Mouse (Mus musculus) hindbrain, postnatal 0 days (tissue): Measurements from ENCODE around the gene Rara. TPM values are rescaled to one million over a fixed set of nuclear protein-coding genes. Genes with fewer than 3 reads are reported as not detected.
A peak's percentile ranks its signal among the peaks of the same experiment; 100 is the strongest.
"Not testable (repeated sequence)": the region's sequence is repeated elsewhere in the genome, so short reads cannot be mapped to it uniquely, and the experiment has no call there.

ENCODE experiments used
- ATAC-seq: fragments of 200-750 bp; cut with Nextera tagmentation; 2 replicates; pipeline ENCODE4 v1.8.0; 2017; ENCODE audit warnings: mild to moderate bottlenecking, moderate TSS enrichment, moderate library complexity
- DNase-seq: peaks from one replicate; pipeline ENCODE4 v3.0.0-alpha.2; 2015; ENCODE audit warnings: low spot score
- H3K27ac ChIP-seq: fragments of 300-500 bp; sonication (generic); 2 replicates; pipeline ENCODE4 v1.5.1; 2014; ENCODE audit warnings: mild to moderate bottlenecking
- H3K27me3 ChIP-seq: fragments of 300-500 bp; sonication (generic); 2 replicates; pipeline ENCODE4 v1.6.1; 2014; ENCODE audit warnings: low read length, mixed read lengths; ENCODE audit not compliant: insufficient read depth
- H3K36me3 ChIP-seq: fragments of 300-500 bp; sonication (generic); 2 replicates; pipeline ENCODE4 v1.6.1; 2014; ENCODE audit warnings: low read length, mixed read lengths; ENCODE audit not compliant: insufficient read depth
- H3K4me1 ChIP-seq: fragments of 300-500 bp; sonication (generic); 2 replicates; pipeline ENCODE4 v1.6.1; 2014; ENCODE audit warnings: antibody characterized with exemption, low read length, mixed read lengths; ENCODE audit not compliant: insufficient read depth
- H3K4me2 ChIP-seq: fragments of 300-500 bp; sonication (generic); 2 replicates; pipeline ENCODE4 v1.6.1; 2014; ENCODE audit warnings: low read depth, mild to moderate bottlenecking, low read length, moderate library complexity, mixed read lengths
- H3K4me3 ChIP-seq: fragments of 300-500 bp; sonication (generic); 2 replicates; pipeline ENCODE4 v1.5.1; 2014; ENCODE audit warnings: low read length
- H3K9ac ChIP-seq: fragments of 300-500 bp; sonication (generic); replicated peaks from 2 replicates; pipeline ENCODE4 v1.6.1; 2014; ENCODE audit warnings: mild to moderate bottlenecking, low read length, moderate library complexity, mixed read lengths
- H3K9me3 ChIP-seq: fragments of 300-500 bp; sonication (generic); 2 replicates; pipeline ENCODE4 v1.6.1; 2016; ENCODE audit warnings: low read length, mixed read lengths
- CTCF ChIP-seq: IDR thresholded peaks from 2 replicates; pipeline ENCODE4 v1.5.1; 2016; ENCODE audit warnings: antibody characterized with exemption, control low read depth, low read depth
- WGBS: fragments of 180-500 bp; shearing (Covaris S2); extraction: QIAGEN DNeasy Blood & Tissue Kit; methylation state at CpG from one replicate; pipeline ENCODE4 v1.1.7; 2014; 5-methylcytosine and 5-hydroxymethylcytosine counted together
- polyA plus RNA-seq: library from polyadenylated mRNA; unstranded; fragments of >200 nt; fragmentation: Nextera tagmentation; extraction: Ambion mirVana; gene quantifications from 2 replicates; pipeline ENCODE4 v1.2.1, GENCODE M21; 2015
- total RNA-seq: library from RNA; depleted of rRNA; stranded (reverse); fragments of >200 nt; gene quantifications from 2 replicates; pipeline ENCODE4 v1.2.3, GENCODE M21; 2014

Gene Rara
- total and polyA plus RNA-seq, 2 experiments from 2014 or later: 9.5 to 19.2 TPM

DNA sequence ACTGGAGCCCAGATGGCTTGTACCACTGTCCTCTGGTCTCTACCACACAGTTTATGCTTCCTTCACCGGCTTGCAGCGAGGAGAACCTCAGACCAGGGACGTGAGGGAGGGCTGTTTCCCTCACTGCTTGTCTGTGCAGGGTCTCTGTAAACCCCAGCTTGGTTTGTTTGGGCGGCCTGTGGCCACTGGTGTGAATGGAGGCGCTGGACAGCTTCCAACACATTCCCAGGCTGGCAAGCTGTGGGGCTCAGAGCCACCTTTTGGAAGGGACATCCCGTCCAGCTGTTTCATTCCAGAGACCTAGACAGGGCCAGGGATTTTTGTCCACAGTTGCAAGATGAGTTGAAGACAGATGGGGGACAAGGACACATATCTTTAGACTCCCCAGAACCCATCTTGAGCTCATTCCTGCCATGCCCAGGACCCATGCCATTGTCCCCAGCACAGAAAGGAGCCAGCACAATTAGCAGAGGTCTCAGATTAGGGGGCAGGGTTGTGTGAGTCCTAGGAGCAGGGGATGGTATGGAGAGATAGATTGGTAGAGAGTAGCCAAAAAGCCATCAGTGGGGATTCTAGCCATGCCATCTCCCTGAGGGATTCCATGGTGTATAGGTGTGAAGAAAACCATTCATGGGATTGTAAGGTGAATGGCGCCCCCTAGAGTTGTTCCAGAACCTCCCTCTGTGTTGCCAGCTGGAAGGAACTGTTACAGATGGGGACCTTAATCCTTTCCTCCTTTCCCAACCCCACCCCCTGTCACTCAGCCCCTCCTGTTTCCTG is 4.1 kb downstream of the Rara start:
- peaks cover 50% of the 10 kb centered on the region for H3K4me1 ChIP-seq
- DNase-seq (peak; percentile 57), ATAC-seq (no peak)
- 19% methylated on average over 7 of the region's 7 CpGs for WGBS
- H3K9ac ChIP-seq: no peak overlapping the region
- TF ChIP-seq CTCF: peak; percentile 34; the same call in 1 of the 2 replicates
- peak overlapping the region; percentile 64; the same call in 1 of the 2 replicates for H3K27ac ChIP-seq
- H3K9me3 ChIP-seq: no peaks in the 10 kb centered on the region
- no peaks in the 10 kb centered on the region for H3K27me3 ChIP-seq
- no peaks in the 10 kb centered on the region for H3K36me3 ChIP-seq
- H3K4me3 ChIP-seq: no peak overlapping the region
- no peak overlapping the region for H3K4me2 ChIP-seq

DNA sequence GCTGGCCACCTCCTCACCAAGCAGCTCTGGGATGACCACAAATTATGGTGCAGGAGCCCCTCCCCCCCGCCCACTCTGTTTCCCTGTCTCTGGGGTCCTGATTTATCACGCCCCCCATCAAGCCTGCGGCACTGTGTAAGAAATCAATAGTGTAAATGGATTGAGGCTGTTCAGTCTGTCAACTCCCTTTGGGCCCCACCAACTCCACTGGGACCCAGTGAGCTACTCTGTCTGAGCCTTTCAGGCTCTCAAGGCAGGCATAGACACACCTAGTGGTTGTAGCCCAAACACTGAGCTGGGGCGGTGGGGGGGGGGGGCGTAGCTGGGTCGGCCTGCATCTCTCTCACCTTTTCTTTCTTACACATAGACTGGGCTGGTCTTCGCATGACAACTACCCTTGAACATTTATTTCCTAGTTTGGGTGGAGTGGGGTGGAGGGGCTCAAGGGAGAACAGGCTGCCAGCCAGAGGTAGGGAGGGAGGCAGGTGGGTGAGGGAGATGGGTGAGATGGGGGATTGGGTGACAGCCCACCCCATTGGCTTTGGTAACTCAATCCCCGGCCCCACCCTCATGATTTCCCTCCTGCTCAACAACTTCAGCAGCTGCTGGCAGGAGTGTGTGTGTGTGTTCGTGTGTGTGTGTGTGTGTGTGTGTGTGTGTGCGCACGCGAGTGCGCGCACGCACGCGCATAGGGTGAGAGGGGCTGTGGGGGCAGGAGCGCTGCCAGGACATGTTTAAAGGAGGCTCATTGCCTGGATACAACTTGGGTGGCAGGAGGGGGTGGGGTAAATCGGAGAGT is 4.9 kb downstream of the Rara start:
- Histone ChIP-seq H3K36me3 (no peaks in the 10 kb centered on the region), H3K4me3 (no peak overlapping the region), H3K9ac (no peak overlapping the region), H3K27ac (no peak overlapping the region), H3K27me3 (no peaks in the 10 kb centered on the region), H3K9me3 (no peaks in the 10 kb centered on the region), H3K4me1 (peaks cover 54% of the 10 kb centered on the region), H3K4me2 (no peak overlapping the region)
- TF ChIP-seq CTCF: no peak
- DNase-seq: no peak
- WGBS: 31% methylated on average over 19 of the region's 19 CpGs
- ATAC-seq: no peak

DNA sequence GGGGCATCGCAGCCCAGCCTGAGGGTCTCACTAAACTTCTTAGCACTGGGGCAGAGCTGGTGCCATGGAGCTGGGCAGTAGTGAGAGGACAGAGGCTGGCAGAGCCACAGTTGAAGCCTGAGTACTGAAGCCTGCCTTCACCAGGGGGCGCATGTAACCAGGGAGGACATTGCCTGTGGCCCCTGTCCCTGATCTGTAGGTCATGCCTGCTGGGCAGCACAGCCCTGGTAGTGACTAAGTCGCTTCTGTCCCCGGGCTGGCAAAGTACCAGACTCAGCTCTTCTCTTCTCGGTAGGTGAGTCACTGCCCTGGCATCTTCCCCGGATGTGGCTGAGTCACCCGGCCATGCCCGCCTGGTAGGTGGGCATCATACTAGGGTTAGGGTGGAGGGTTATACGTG is 5.5 kb downstream of the Rara start:
- Histone ChIP-seq H3K4me1 (peaks cover 53% of the 10 kb centered on the region), H3K27ac (no peak overlapping the region), H3K27me3 (no peaks in the 10 kb centered on the region), H3K36me3 (no peaks in the 10 kb centered on the region), H3K4me3 (no peak overlapping the region), H3K4me2 (0 out of 2 replicates have a peak overlapping the region, but pooled peaks have one; percentile 4), H3K9me3 (no peaks in the 10 kb centered on the region), H3K9ac (no peak overlapping the region)
- WGBS: 32% methylated on average over 9 of the region's 9 CpGs
- DNase-seq: peak; percentile 48
- peak; percentile 68 for TF ChIP-seq CTCF
- ATAC-seq: no peak

- not testable (repeated sequence) for ATAC-seq
These were observed 6.2 kb downstream of the Rara start for GRCm38 (mm10) chr11:98933847-98934246.

DNA sequence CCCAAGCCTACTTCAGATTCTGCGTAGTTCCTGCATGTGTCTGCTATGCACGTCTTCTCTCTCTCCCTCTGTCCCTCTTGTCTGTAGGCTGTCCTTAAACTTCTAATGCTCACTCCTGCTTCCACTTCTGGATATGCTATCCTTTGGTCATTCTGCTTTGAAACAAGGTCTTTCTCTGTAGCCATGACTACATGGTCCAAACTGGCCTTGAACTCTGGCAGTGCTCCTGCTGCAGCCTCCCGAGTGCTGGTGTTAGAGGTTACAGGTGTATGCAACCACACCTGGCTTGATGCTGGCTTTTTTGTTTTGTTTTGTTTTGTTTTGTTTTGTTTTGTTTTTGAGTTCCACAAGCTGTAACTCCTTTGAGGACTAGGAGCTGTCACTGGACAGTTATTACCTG is 6.7 kb downstream of the Rara start:
- H3K9ac ChIP-seq: no peak overlapping the region
- no peak overlapping the region for H3K4me2 ChIP-seq
- no peak for DNase-seq
- no peak overlapping the region for H3K27ac ChIP-seq
- peaks cover 42% of the 10 kb centered on the region for H3K4me1 ChIP-seq
- no peaks in the 10 kb centered on the region for H3K36me3 ChIP-seq
- no peaks in the 10 kb centered on the region for H3K9me3 ChIP-seq
- H3K27me3 ChIP-seq: no peaks in the 10 kb centered on the region
- no peak for ATAC-seq
- WGBS: 89% methylated on average over 3 of the region's 3 CpGs
- TF ChIP-seq CTCF: no peak
- H3K4me3 ChIP-seq: no peak overlapping the region

More at GRCm38 (mm10) chr11:98933847-98934246, 6.2 kb downstream of the Rara start:
- not testable (repeated sequence) for H3K36me3 ChIP-seq, DNase-seq, H3K9ac ChIP-seq, H3K4me2 ChIP-seq, H3K9me3 ChIP-seq, H3K27me3 ChIP-seq, H3K27ac ChIP-seq, H3K4me3 ChIP-seq
- H3K4me1 ChIP-seq: peaks cover 47% of the 10 kb centered on the region
- WGBS: 87% methylated on average over 2 of the region's 2 CpGs

DNA sequence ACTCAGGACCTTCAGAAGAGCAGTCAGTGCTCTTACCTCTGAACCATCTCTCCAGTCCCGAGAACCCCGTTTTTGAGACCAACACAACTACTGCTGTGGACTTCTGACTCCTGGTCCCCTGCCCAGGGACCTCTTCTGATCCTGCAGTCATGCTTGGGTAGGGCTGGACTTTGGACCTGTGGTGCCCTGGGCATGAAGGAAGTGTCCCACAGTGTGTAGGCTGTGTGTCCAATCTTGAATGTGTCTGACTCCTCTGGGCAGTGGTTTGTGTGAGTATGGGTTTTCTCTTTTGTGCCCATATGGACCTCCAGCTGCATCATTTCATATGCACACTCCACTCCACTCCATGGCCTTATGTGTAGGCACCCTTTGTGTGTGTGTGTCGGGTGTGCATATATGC is 7.5 kb downstream of the Rara start:
- no peak for ATAC-seq
- no peak overlapping the region for H3K27ac ChIP-seq
- no peak overlapping the region for H3K4me3 ChIP-seq
- no peak overlapping the region for H3K4me2 ChIP-seq
- TF ChIP-seq CTCF: no peak
- peaks cover 38% of the 10 kb centered on the region for H3K4me1 ChIP-seq
- H3K36me3 ChIP-seq: no peaks in the 10 kb centered on the region
- H3K27me3 ChIP-seq: no peaks in the 10 kb centered on the region
- DNase-seq: no peak
- 90% methylated on average over 3 of the region's 3 CpGs for WGBS
- H3K9me3 ChIP-seq: no peaks in the 10 kb centered on the region
- no peak overlapping the region for H3K9ac ChIP-seq
